Mouse (Mus musculus) forebrain, postnatal 0 days (tissue): ENCODE data around the gene Auts2. TPM values are rescaled to one million over a fixed set of nuclear protein-coding genes. Genes with fewer than 3 reads are reported as not detected.
A peak's percentile ranks its signal among the peaks of the same experiment; 100 is the strongest.

ENCODE experiments used
- ATAC-seq: fragments of 200-750 bp; cut with Nextera tagmentation; 2 replicates; pipeline ENCODE4 v1.8.0; 2017; ENCODE audit warnings: mild to moderate bottlenecking, moderate library complexity
- DNase-seq: peaks from one replicate; pipeline ENCODE4 v3.0.0-alpha.2; 2015
- H3K27ac ChIP-seq: fragments of 300-500 bp; sonication (generic); 2 replicates; pipeline ENCODE4 v1.5.1; 2014; ENCODE audit warnings: low read depth, mild to moderate bottlenecking, antibody characterized with exemption, low read length, moderate library complexity, mixed read lengths
- H3K27me3 ChIP-seq: fragments of 300-500 bp; sonication (generic); 2 replicates; pipeline ENCODE4 v1.6.1; 2014; ENCODE audit warnings: mild to moderate bottlenecking, low read length, mixed read lengths; ENCODE audit not compliant: insufficient read depth
- H3K36me3 ChIP-seq: fragments of 300-500 bp; sonication (generic); 2 replicates; pipeline ENCODE4 v1.6.1; 2014; ENCODE audit warnings: mild to moderate bottlenecking, moderate library complexity; ENCODE audit not compliant: insufficient read depth
- H3K4me1 ChIP-seq: fragments of 300-500 bp; sonication (generic); 2 replicates; pipeline ENCODE4 v1.6.1; 2014; ENCODE audit warnings: antibody characterized with exemption; ENCODE audit not compliant: insufficient read depth
- H3K4me2 ChIP-seq: fragments of 300-500 bp; sonication (generic); 2 replicates; pipeline ENCODE4 v1.6.1; 2014; ENCODE audit warnings: low read depth, mild to moderate bottlenecking, moderate library complexity
- H3K4me3 ChIP-seq: fragments of 300-500 bp; sonication (generic); 2 replicates; pipeline ENCODE4 v1.5.1; 2014; ENCODE audit warnings: low read depth, low read length, mixed read lengths
- H3K9ac ChIP-seq: fragments of 300-500 bp; sonication (generic); 2 replicates; pipeline ENCODE4 v1.6.1; 2014; ENCODE audit warnings: mild to moderate bottlenecking
- H3K9me3 ChIP-seq: fragments of 300-500 bp; sonication (generic); 2 replicates; pipeline ENCODE4 v1.6.1; 2016; ENCODE audit warnings: low read length
- CTCF ChIP-seq: sonication (generic); IDR thresholded peaks from 2 replicates; pipeline ENCODE4 v1.5.1; 2016; ENCODE audit warnings: antibody characterized with exemption, control low read depth, low read depth
- WGBS: fragments of 180-500 bp; shearing (Covaris S2); extraction: QIAGEN DNeasy Blood & Tissue Kit; methylation state at CpG from one replicate; pipeline ENCODE4 v1.1.7; 2014; 5-methylcytosine and 5-hydroxymethylcytosine counted together
- polyA plus RNA-seq: library from polyadenylated mRNA; unstranded; fragments of >200 nt; fragmentation: Nextera tagmentation; extraction: Ambion mirVana; gene quantifications from 2 replicates; pipeline ENCODE4 v1.2.1, GENCODE M21; 2015
- total RNA-seq: library from RNA; depleted of rRNA; stranded (reverse); fragments of >200 nt; gene quantifications from 2 replicates; pipeline ENCODE4 v1.2.3, GENCODE M21; 2014

Gene Auts2
- total and polyA plus RNA-seq, 2 experiments from 2014 or later = 40.9 to 66.2 TPM

GRCm38 (mm10) chr5:131825421-131825820 lies 717.7 kb downstream of the Auts2 start:
- WGBS = 19% methylated on average over 3 of the region's 3 CpGs
- no peak for DNase-seq
- H3K4me1 ChIP-seq = peaks cover 14% of the 10 kb centered on the region; the same call in 1 of the 2 replicates

GRCm38 (mm10) chr5:131824197-131824991 lies 718.8 kb downstream of the Auts2 start:
- no peak overlapping the region for H3K4me3 ChIP-seq
- TF ChIP-seq CTCF = no peak
- peak; percentile 79 for DNase-seq
- H3K27me3 ChIP-seq = no peaks in the 10 kb centered on the region
- no peak overlapping the region for H3K4me2 ChIP-seq
- H3K27ac ChIP-seq = peak overlapping the region; percentile 40; the same call in 1 of the 2 replicates
- peak; percentile 82 for ATAC-seq
- H3K4me1 ChIP-seq = peaks cover 11% of the 10 kb centered on the region; the same call in 1 of the 2 replicates
- H3K36me3 ChIP-seq = no peaks in the 10 kb centered on the region
- H3K9me3 ChIP-seq = no peaks in the 10 kb centered on the region
- 13% methylated on average over 11 of the region's 11 CpGs for WGBS
- no peak overlapping the region for H3K9ac ChIP-seq

More at GRCm38 (mm10) chr5:131825421-131825820, 717.7 kb downstream of the Auts2 start:
- Histone ChIP-seq H3K36me3 (no peaks in the 10 kb centered on the region), H3K27ac (no peak overlapping the region), H3K9ac (no peak overlapping the region), H3K4me3 (no peak overlapping the region), H3K27me3 (no peaks in the 10 kb centered on the region), H3K9me3 (no peaks in the 10 kb centered on the region), H3K4me2 (no peak overlapping the region)
- no peak for ATAC-seq
- no peak for TF ChIP-seq CTCF

GRCm38 (mm10) chr5:131821461-131821860 lies 721.7 kb downstream of the Auts2 start:
- no peaks in the 10 kb centered on the region for H3K36me3 ChIP-seq
- no peaks in the 10 kb centered on the region for H3K9me3 ChIP-seq
- no peaks in the 10 kb centered on the region for H3K27me3 ChIP-seq
- no peak overlapping the region for H3K9ac ChIP-seq
- no peak overlapping the region for H3K27ac ChIP-seq
- H3K4me2 ChIP-seq = no peak overlapping the region
- WGBS = 60% methylated on average over 4 of the region's 4 CpGs
- no peak for DNase-seq
- H3K4me1 ChIP-seq = peaks cover 8% of the 10 kb centered on the region; the same call in 1 of the 2 replicates
- H3K4me3 ChIP-seq = no peak overlapping the region
- ATAC-seq = no peak
- no peak for TF ChIP-seq CTCF

- no peaks in the 10 kb centered on the region for H3K36me3 ChIP-seq
- 65% methylated on average over 15 of the region's 15 CpGs for WGBS
- DNase-seq (peak; percentile 82), ATAC-seq (peak; percentile 82)
- no peak for TF ChIP-seq CTCF
- H3K4me2 ChIP-seq = no peak overlapping the region
- 0 out of 2 replicates have a peak, but pooled peaks cover 7% of the 10 kb centered on the region for H3K4me1 ChIP-seq
- no peak overlapping the region for H3K27ac ChIP-seq
- no peaks in the 10 kb centered on the region for H3K9me3 ChIP-seq
- no peak overlapping the region for H3K4me3 ChIP-seq
- no peak overlapping the region for H3K9ac ChIP-seq
- H3K27me3 ChIP-seq = no peaks in the 10 kb centered on the region
Observed at GRCm38 (mm10) chr5:131819251-131819691, 723.9 kb downstream of the Auts2 start.

GRCm38 (mm10) chr5:131815498-131815897 lies 727.6 kb downstream of the Auts2 start:
- no peak for TF ChIP-seq CTCF
- Histone ChIP-seq H3K9ac (no peak overlapping the region), H3K27me3 (no peaks in the 10 kb centered on the region), H3K4me2 (no peak overlapping the region), H3K4me3 (no peak overlapping the region), H3K9me3 (no peaks in the 10 kb centered on the region), H3K36me3 (no peaks in the 10 kb centered on the region), H3K4me1 (peaks cover 28% of the 10 kb centered on the region), H3K27ac (no peak overlapping the region)
- no peak for DNase-seq
- whole genome bisulfite sequencing = 78% methylated on average over 3 of the region's 3 CpGs
- no peak for ATAC-seq

GRCm38 (mm10) chr5:131814503-131815003 lies 728.6 kb downstream of the Auts2 start:
- Histone ChIP-seq H3K4me3 (no peak overlapping the region), H3K27ac (no peak overlapping the region), H3K27me3 (no peaks in the 10 kb centered on the region), H3K36me3 (no peaks in the 10 kb centered on the region), H3K4me2 (no peak overlapping the region), H3K4me1 (peaks cover 28% of the 10 kb centered on the region), H3K9ac (no peak overlapping the region), H3K9me3 (no peaks in the 10 kb centered on the region)
- ATAC-seq (no peak), DNase-seq (peak; percentile 72)
- WGBS = 40% methylated on average over 9 of the region's 9 CpGs
- TF ChIP-seq CTCF = no peak

- 78% methylated on average over 10 of the region's 10 CpGs for WGBS
- Histone ChIP-seq H3K36me3 (no peaks in the 10 kb centered on the region), H3K27ac (no peak overlapping the region), H3K9me3 (no peaks in the 10 kb centered on the region), H3K4me2 (no peak overlapping the region), H3K9ac (no peak overlapping the region), H3K4me1 (peaks cover 28% of the 10 kb centered on the region), H3K4me3 (no peak overlapping the region), H3K27me3 (no peaks in the 10 kb centered on the region)
- no peak for DNase-seq
- no peak for ATAC-seq
- no peak for TF ChIP-seq CTCF
Observed at GRCm38 (mm10) chr5:131813952-131814502, 729.1 kb downstream of the Auts2 start.
